Mouse (Mus musculus): ENCODE data around the gene Nipal3.

The Nipal3 gene

GRCm38 (mm10) chr4:135505794-135506193 lies 11.0 kb upstream of the Nipal3 start:
- no peak for DNase-seq (ENCODE audit: low spot score)

- no peak for DNase-seq (ENCODE audit: low spot score)
These were observed 6.7 kb upstream of the Nipal3 start for GRCm38 (mm10) chr4:135501587-135501986.

GRCm38 (mm10) chr4:135499831-135500230 lies 5.0 kb upstream of the Nipal3 start:
- DNase-seq (ENCODE audit: low spot score) = no peak

GRCm38 (mm10) chr4:135498136-135498535 lies 3.3 kb upstream of the Nipal3 start:
- DNase-seq (ENCODE audit: low spot score) = no peak

- DNase-seq (ENCODE audit: low spot score) = peak; percentile 52
These were observed 972 bp upstream of the Nipal3 start for GRCm38 (mm10) chr4:135495810-135496209.

- DNase-seq (ENCODE audit: low spot score) = no peak
These were observed 556 bp upstream of the Nipal3 start for GRCm38 (mm10) chr4:135495397-135495791.

- no peak for DNase-seq (ENCODE audit: low spot score)
These were observed 932 bp downstream of the Nipal3 start for GRCm38 (mm10) chr4:135493691-135494520.

- DNase-seq (ENCODE audit: low spot score) = no peak
These were observed 1.6 kb downstream of the Nipal3 start for GRCm38 (mm10) chr4:135493271-135493670.

GRCm38 (mm10) chr4:135489256-135489655 lies 5.6 kb downstream of the Nipal3 start:
- DNase-seq (ENCODE audit: low spot score) = no peak

GRCm38 (mm10) chr4:135486352-135486751 lies 8.5 kb downstream of the Nipal3 start:
- no peak for DNase-seq (ENCODE audit: low spot score)

- DNase-seq (ENCODE audit: low spot score) = no peak
These were observed 9.8 kb downstream of the Nipal3 start for GRCm38 (mm10) chr4:135485086-135485485.

- no peak for DNase-seq (ENCODE audit: low spot score)
These were observed 14.5 kb downstream of the Nipal3 start for GRCm38 (mm10) chr4:135480370-135480769.

GRCm38 (mm10) chr4:135477851-135478250 lies 17.0 kb downstream of the Nipal3 start:
- DNase-seq (ENCODE audit: low spot score) = no peak

- no peak for DNase-seq (ENCODE audit: low spot score)
These were observed 31.4 kb downstream of the Nipal3 start for GRCm38 (mm10) chr4:135463406-135463805.

GRCm38 (mm10) chr4:135453572-135453971 lies 41.3 kb downstream of the Nipal3 start:
- no peak for DNase-seq (ENCODE audit: low spot score)

GRCm38 (mm10) chr4:135453164-135453563 lies 41.7 kb downstream of the Nipal3 start:
- no peak for DNase-seq (ENCODE audit: low spot score)

GRCm38 (mm10) chr4:135451360-135452015 lies 43.4 kb downstream of the Nipal3 start:
- no peak for DNase-seq (ENCODE audit: low spot score)

GRCm38 (mm10) chr4:135442473-135442872 lies 52.4 kb downstream of the Nipal3 start:
- no peak for DNase-seq (ENCODE audit: low spot score)

- no peak for DNase-seq (ENCODE audit: low spot score)
These were observed 54.8 kb downstream of the Nipal3 start for GRCm38 (mm10) chr4:135439904-135440522.

- peak; percentile 36 for DNase-seq (ENCODE audit: low spot score)
These were observed 55.6 kb downstream of the Nipal3 start for GRCm38 (mm10) chr4:135439188-135439647.

- no peak for DNase-seq (ENCODE audit: low spot score)
These were observed 56.9 kb downstream of the Nipal3 start for GRCm38 (mm10) chr4:135437924-135438323.

- no peak for DNase-seq (ENCODE audit: low spot score)
These were observed 58.5 kb downstream of the Nipal3 start for GRCm38 (mm10) chr4:135436291-135436690.

GRCm38 (mm10) chr4:135434395-135434789 lies 60.4 kb downstream of the Nipal3 start:
- DNase-seq (ENCODE audit: low spot score) = no peak
